Mouse (Mus musculus): Measurements from ENCODE around the gene Slco6d1. TPM values are rescaled to one million over a fixed set of nuclear protein-coding genes. Genes with fewer than 3 reads are reported as not detected.
"Not testable (repeated sequence)": the region's sequence is repeated elsewhere in the genome, so short reads cannot be mapped to it uniquely, and the experiment has no call there.

Slco6d1 gene
- polyA plus RNA-seq (2015; fragmentation: Nextera tagmentation; extraction: Ambion mirVana): not detected in 2 replicates

DNA sequence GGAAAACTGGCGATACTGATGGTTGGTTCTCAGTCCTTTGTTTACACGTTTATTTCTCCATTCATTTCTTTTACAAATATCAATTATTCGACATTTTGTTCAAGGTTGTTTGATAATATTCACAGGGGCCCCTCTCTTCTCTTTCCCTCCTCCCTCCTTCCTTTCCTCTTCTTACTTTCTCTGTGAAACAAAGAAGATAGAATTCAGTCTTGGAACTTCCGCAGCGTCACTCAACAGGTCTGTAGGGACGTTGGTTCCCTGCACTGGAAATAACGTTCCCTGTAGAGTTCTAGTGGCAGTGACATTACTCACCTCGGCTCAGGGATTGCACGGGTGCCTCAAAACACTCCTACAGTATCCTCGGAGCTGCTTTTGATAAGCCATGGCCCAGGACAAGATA is at the start of gene Slco6d1:
Gene Slco6d1, plus strand, starts transcription at position 301 of the 400 bp plus-strand sequence.
- no peak for ATAC-seq (replicated peaks; ENCODE audit: low FRiP score)
- Histone ChIP-seq H3K4me3 (replicated peaks) (no peak within 1 kb of the TSS), H3K27ac (no peak within 1 kb of the TSS), H3K9ac (no peak within 1 kb of the TSS), H3K9me3 (replicated peaks) (no peaks in the 10 kb centered on the region), H3K27me3 (no peaks in the 10 kb centered on the region), H3K36me3 (no peaks in the 10 kb centered on the region), H3K4me1 (no peaks in the 10 kb centered on the region), H3K4me2 (no peak within 1 kb of the TSS)
- 84% methylated on average over 10 of the region's 10 CpGs for WGBS

DNA sequence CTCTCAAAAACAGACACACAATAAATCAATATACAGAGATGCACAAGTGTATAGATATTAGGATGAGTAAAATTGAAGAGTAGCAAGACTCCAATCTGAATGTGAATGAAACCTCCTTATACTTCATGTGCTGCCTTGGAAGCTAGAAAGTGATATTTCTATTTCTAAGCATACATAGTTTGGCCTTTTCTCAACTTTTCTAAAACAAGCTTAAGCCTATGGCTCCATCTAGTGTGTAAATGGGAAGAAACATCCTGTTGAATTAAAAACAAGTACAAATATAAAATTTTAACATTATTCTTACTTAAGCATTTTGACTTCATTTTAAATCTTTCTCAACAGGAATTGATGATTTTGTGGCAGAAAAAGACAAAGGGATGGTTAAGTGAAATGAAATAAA is 28.9 kb upstream of the Slco6d1 start:
- H3K27ac ChIP-seq: no peak overlapping the region
- no peak overlapping the region for H3K9ac ChIP-seq
- no peaks in the 10 kb centered on the region for H3K27me3 ChIP-seq
- H3K4me1 ChIP-seq: no peaks in the 10 kb centered on the region
- no peaks in the 10 kb centered on the region for H3K36me3 ChIP-seq
- no peak overlapping the region for H3K4me3 ChIP-seq (replicated peaks)
- H3K9me3 ChIP-seq (replicated peaks): no peaks in the 10 kb centered on the region
- no peak for ATAC-seq (replicated peaks; ENCODE audit: low FRiP score)
- no peak overlapping the region for H3K4me2 ChIP-seq

DNA sequence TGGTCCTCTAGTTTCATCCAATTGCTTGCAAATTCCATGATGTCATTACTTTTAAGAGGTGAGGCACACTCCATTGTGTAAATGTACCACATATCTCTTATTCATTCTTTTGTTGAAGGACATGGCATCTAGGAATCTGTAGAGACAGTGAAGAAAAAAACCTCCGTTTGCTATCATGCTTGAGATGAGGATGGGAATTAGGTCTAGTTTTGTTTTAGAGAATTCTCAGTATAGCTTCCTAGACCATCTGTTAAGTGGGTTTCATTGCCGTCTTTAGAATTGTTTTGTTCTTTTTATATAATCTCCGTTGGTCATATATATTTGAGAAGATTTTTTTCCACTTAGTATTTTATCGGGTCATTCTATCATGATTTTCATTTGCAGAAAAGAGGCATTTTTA is 27.0 kb downstream of the Slco6d1 start:
- Histone ChIP-seq H3K4me2 (no peak overlapping the region), H3K9me3 (replicated peaks) (no peaks in the 10 kb centered on the region), H3K4me3 (replicated peaks) (no peak overlapping the region), H3K4me1 (no peaks in the 10 kb centered on the region), H3K27me3 (no peaks in the 10 kb centered on the region), H3K9ac (no peak overlapping the region), H3K36me3 (no peaks in the 10 kb centered on the region), H3K27ac (no peak overlapping the region)
- 83% methylated on average over 4 of the region's 4 CpGs for WGBS
- no peak for ATAC-seq (replicated peaks; ENCODE audit: low FRiP score)

DNA sequence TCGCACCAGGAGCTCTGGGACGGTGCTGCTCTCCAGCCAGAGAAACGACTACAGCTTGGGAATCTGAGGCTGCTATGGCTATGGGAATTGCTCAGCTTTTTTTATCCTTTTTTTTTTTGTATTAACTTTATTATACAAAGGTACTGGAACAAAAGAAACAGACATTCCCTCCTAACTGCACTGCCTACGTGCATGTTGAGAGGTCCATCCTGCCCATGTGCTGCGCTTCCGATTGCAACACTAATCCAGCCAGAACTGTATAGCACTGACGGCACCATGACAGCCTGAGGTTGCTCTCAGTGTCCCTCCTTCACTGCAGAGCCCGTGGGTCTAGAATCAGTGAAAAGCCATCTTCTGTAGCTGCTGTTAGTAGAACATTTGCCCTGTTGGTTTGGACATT is 38.3 kb downstream of the Slco6d1 start:
- not testable (repeated sequence) for H3K4me3 ChIP-seq (replicated peaks); ATAC-seq (replicated peaks; ENCODE audit: low FRiP score); H3K36me3 ChIP-seq; H3K27me3 ChIP-seq; H3K4me2 ChIP-seq; H3K9ac ChIP-seq; H3K9me3 ChIP-seq (replicated peaks); H3K4me1 ChIP-seq; H3K27ac ChIP-seq
- WGBS: 90% methylated on average over 8 of the region's 8 CpGs

DNA sequence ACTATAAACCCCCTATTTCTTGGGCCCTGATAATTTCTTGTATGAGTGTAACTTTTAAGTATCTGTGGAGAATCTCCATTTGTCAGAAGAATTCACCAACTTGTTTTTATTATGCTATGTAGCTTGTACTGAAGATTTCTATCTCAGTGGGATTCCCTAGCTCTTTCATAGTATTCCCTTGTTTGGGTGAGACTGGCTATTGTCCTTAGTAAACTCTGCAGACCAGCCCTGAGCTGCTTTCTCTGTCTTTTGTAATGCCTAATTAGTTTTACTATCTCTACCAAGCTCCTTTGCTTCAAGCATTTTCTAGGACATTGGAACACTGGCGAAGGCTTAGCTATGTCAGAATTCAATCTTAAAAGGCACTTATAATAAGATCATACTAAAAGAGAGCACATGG is 55.5 kb downstream of the Slco6d1 start:
- 85% methylated on average over 1 of the region's 1 CpGs for WGBS
- not testable (repeated sequence) for H3K36me3 ChIP-seq

DNA sequence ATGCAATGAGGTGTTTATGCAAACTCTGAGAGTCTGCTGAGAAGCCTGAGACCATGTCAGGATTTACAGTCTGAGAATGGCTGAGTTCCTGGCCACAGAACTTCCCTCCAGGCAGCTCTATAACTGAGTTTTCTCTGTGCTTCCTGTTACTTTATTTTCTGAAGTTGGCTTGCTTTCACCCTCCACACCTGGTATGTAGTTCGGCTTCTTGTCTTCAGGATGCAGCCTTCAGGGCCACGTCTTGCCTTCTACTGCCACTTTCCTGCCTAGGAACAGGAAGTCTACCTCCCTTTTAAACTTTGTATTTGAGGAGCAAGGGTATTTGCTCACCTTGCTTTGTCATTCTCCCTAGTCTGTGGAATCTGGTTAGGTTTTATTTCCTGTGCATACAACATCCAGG is 58.3 kb downstream of the Slco6d1 start:
- H3K9me3 ChIP-seq (replicated peaks): no peaks in the 10 kb centered on the region
- 68% methylated on average over 2 of the region's 2 CpGs for WGBS
- no peak for ATAC-seq (replicated peaks; ENCODE audit: low FRiP score)

More for the DNA sequence above, 55.5 kb downstream of the Slco6d1 start:
- not testable (repeated sequence) for ATAC-seq (replicated peaks; ENCODE audit: low FRiP score); H3K4me3 ChIP-seq (replicated peaks); H3K27me3 ChIP-seq; H3K4me1 ChIP-seq; H3K27ac ChIP-seq; H3K4me2 ChIP-seq; H3K9me3 ChIP-seq (replicated peaks); H3K9ac ChIP-seq

DNA sequence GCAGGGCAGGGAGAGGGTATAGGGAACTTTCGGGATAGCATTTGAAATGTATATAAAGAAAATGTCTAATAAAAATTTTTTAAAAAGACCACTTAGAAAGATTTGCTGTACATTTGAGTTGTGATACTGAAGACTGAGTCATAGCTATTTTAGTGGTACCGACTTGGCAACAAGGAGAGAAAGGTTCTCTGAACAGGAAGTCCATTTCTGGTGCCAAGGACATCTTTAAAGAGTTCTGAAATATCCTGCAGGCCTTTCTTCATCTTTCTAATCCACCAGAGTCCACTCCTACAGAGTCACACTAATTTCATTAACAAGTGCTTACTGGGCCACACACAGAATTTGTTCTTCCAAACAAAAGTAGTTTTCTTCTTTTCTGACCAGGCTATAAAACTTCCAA is 85.1 kb downstream of the Slco6d1 start:
- Histone ChIP-seq H3K36me3 (no peaks in the 10 kb centered on the region), H3K4me2 (no peak overlapping the region), H3K4me1 (no peaks in the 10 kb centered on the region), H3K4me3 (replicated peaks) (no peak overlapping the region), H3K9ac (no peak overlapping the region), H3K27me3 (no peaks in the 10 kb centered on the region), H3K27ac (no peak overlapping the region), H3K9me3 (replicated peaks) (no peaks in the 10 kb centered on the region)
- ATAC-seq (replicated peaks; ENCODE audit: low FRiP score): no peak
- 84% methylated on average over 2 of the region's 2 CpGs for WGBS

More for the DNA sequence above, 58.3 kb downstream of the Slco6d1 start:
- Histone ChIP-seq H3K4me2 (no peak overlapping the region), H3K9ac (no peak overlapping the region), H3K36me3 (no peaks in the 10 kb centered on the region), H3K27ac (no peak overlapping the region), H3K27me3 (no peaks in the 10 kb centered on the region), H3K4me3 (replicated peaks) (no peak overlapping the region), H3K4me1 (no peaks in the 10 kb centered on the region)

DNA sequence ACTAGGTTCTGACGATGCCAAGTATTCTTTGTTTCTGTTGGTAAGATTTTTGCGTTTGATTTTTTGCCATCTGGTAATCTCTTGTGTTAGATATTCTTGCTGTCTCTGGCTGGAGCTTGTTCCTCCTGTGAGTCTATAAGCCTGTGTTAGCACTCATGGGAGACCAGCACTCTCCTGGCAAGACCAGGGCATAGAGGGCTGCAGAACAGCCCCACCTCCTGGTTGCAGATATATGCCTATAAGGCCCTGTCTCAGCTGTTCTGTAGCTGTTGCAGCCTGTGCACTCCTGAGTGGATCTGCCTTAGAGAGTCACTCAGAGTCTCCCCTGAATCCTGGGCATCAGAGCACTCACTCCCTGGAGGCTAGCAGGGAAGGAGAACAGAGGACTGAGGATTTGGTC is 102.1 kb downstream of the Slco6d1 start:
- H3K4me1 ChIP-seq: no peaks in the 10 kb centered on the region
- H3K9ac ChIP-seq: no peak overlapping the region
- no peak overlapping the region for H3K27ac ChIP-seq
- ATAC-seq (replicated peaks; ENCODE audit: low FRiP score): no peak
- H3K4me3 ChIP-seq (replicated peaks): no peak overlapping the region
- H3K4me2 ChIP-seq: no peak overlapping the region
- no peaks in the 10 kb centered on the region for H3K36me3 ChIP-seq
- H3K9me3 ChIP-seq (replicated peaks): no peaks in the 10 kb centered on the region
- WGBS: 85% methylated on average over 2 of the region's 2 CpGs
- no peaks in the 10 kb centered on the region for H3K27me3 ChIP-seq

- ATAC-seq (replicated peaks; ENCODE audit: low FRiP score): no peak
- H3K27ac ChIP-seq: no peak overlapping the region
- H3K9ac ChIP-seq: no peak overlapping the region
- H3K9me3 ChIP-seq (replicated peaks): no peaks in the 10 kb centered on the region
- H3K36me3 ChIP-seq: no peaks in the 10 kb centered on the region
- H3K27me3 ChIP-seq: no peaks in the 10 kb centered on the region
- H3K4me2 ChIP-seq: no peak overlapping the region
- H3K4me3 ChIP-seq (replicated peaks): no peak overlapping the region
- no peaks in the 10 kb centered on the region for H3K4me1 ChIP-seq
These were observed 102.6 kb downstream of the Slco6d1 start for GRCm38 (mm10) chr1:98523537-98523936.

GRCm38 (mm10) chr1:98528368-98528767 is 107.4 kb downstream of the Slco6d1 start:
- not testable (repeated sequence) for H3K27ac ChIP-seq; H3K36me3 ChIP-seq; H3K4me3 ChIP-seq (replicated peaks); H3K4me2 ChIP-seq; H3K4me1 ChIP-seq; H3K27me3 ChIP-seq; H3K9me3 ChIP-seq (replicated peaks); H3K9ac ChIP-seq; ATAC-seq (replicated peaks; ENCODE audit: low FRiP score)
- WGBS: 62% methylated on average over 2 of the region's 2 CpGs

- Histone ChIP-seq H3K36me3 (no peaks in the 10 kb centered on the region), H3K9ac (no peak overlapping the region), H3K27ac (no peak overlapping the region), H3K9me3 (replicated peaks) (no peaks in the 10 kb centered on the region), H3K4me3 (replicated peaks) (no peak overlapping the region), H3K27me3 (no peaks in the 10 kb centered on the region), H3K4me1 (no peaks in the 10 kb centered on the region), H3K4me2 (no peak overlapping the region)
- 50% methylated on average over 2 of the region's 2 CpGs for WGBS
- no peak for ATAC-seq (replicated peaks; ENCODE audit: low FRiP score)
These were observed 124.4 kb downstream of the Slco6d1 start for GRCm38 (mm10) chr1:98545372-98545771.

DNA sequence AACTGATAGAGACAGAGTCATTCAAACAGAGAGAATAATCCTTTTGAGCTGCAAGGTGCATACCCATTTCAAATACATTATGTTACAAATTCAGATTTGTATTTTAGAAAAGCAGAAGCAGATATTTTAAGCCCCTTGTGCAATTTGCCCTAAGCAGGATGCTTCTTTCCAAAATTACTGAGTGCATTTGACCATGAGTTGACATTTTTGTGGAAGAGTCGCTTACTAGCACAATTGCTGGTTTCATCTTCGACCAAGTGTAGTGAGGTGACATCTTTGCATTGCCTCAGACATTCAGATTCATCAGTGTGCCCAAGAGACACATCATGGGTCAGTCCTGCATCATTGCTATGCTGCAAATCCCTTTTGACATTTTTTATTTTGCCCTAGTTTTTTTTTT is 133.5 kb downstream of the Slco6d1 start:
- ATAC-seq (replicated peaks; ENCODE audit: low FRiP score): no peak

GRCm38 (mm10) chr1:98565701-98566100 is 144.8 kb downstream of the Slco6d1 start:
- H3K9ac ChIP-seq: no peak overlapping the region
- no peaks in the 10 kb centered on the region for H3K36me3 ChIP-seq
- no peaks in the 10 kb centered on the region for H3K9me3 ChIP-seq (replicated peaks)
- no peak overlapping the region for H3K27ac ChIP-seq
- no peak for ATAC-seq (replicated peaks; ENCODE audit: low FRiP score)
- no peaks in the 10 kb centered on the region for H3K4me1 ChIP-seq
- H3K4me2 ChIP-seq: no peak overlapping the region
- H3K27me3 ChIP-seq: no peaks in the 10 kb centered on the region
- H3K4me3 ChIP-seq (replicated peaks): no peak overlapping the region

More for the DNA sequence above, 133.5 kb downstream of the Slco6d1 start:
- Histone ChIP-seq H3K36me3 (no peaks in the 10 kb centered on the region), H3K4me2 (no peak overlapping the region), H3K9me3 (replicated peaks) (no peaks in the 10 kb centered on the region), H3K4me3 (replicated peaks) (no peak overlapping the region), H3K4me1 (no peaks in the 10 kb centered on the region), H3K27ac (no peak overlapping the region), H3K9ac (no peak overlapping the region), H3K27me3 (no peaks in the 10 kb centered on the region)
- WGBS: 88% methylated on average over 2 of the region's 2 CpGs
